Mouse (Mus musculus) forebrain, embryonic 14.5 days (tissue): ENCODE measurements around the gene Txnip. TPM values are rescaled to one million over a fixed set of nuclear protein-coding genes. Genes with fewer than 3 reads are reported as not detected.
"Not testable (repeated sequence)": the region's sequence is repeated elsewhere in the genome, so short reads cannot be mapped to it uniquely, and the experiment has no call there.

Experiments
- ATAC-seq: fragments of 200-750 bp; cut with Nextera tagmentation; 2 replicates; pipeline ENCODE4 v1.8.0; 2017; ENCODE audit warnings: mild to moderate bottlenecking, moderate library complexity
- DNase-seq: peaks from one replicate; pipeline ENCODE4 v3.0.0-alpha.2; 2015; ENCODE audit warnings: low spot score
- H3K27ac ChIP-seq: fragments of 300-500 bp; sonication (generic); 2 replicates; pipeline ENCODE4 v1.5.1; 2014; ENCODE audit warnings: low read depth, mild to moderate bottlenecking, control low read depth, low read length, moderate library complexity
- H3K27me3 ChIP-seq: fragments of 300-500 bp; sonication (generic); replicated peaks from 2 replicates; pipeline ENCODE4 v1.6.1; 2014; ENCODE audit warnings: low read length, control low read depth, mixed read lengths; ENCODE audit not compliant: control insufficient read depth, insufficient read depth
- H3K36me3 ChIP-seq: fragments of 300-500 bp; sonication (generic); 2 replicates; pipeline ENCODE4 v1.6.1; 2014; ENCODE audit warnings: low read length, control low read depth; ENCODE audit not compliant: control insufficient read depth, insufficient read depth
- H3K4me1 ChIP-seq: fragments of 300-500 bp; sonication (generic); 2 replicates; pipeline ENCODE4 v1.6.1; 2014; ENCODE audit warnings: antibody characterized with exemption, low read length, control low read depth; ENCODE audit not compliant: control insufficient read depth, insufficient read depth
- H3K4me2 ChIP-seq: fragments of 300-500 bp; sonication (generic); 2 replicates; pipeline ENCODE4 v1.6.1; 2014; ENCODE audit warnings: mild to moderate bottlenecking, control low read depth, low read length
- H3K4me3 ChIP-seq: fragments of 300-500 bp; sonication (generic); 2 replicates; pipeline ENCODE4 v1.5.1; 2014; ENCODE audit warnings: low read depth, low read length, control low read depth
- H3K9ac ChIP-seq: fragments of 300-500 bp; sonication (generic); 2 replicates; pipeline ENCODE4 v1.6.1; 2014; ENCODE audit warnings: mild to moderate bottlenecking, low read length, control low read depth, moderate library complexity
- H3K9me3 ChIP-seq: fragments of 300-500 bp; sonication (generic); replicated peaks from 2 replicates; pipeline ENCODE4 v1.6.1; 2016; ENCODE audit warnings: low read length, control low read depth, mixed read lengths; ENCODE audit not compliant: control insufficient read depth
- WGBS: fragments of 180-500 bp; shearing (Covaris S2); extraction: QIAGEN DNeasy Blood & Tissue Kit; methylation state at CpG from one replicate; pipeline ENCODE4 v1.1.7; 2014; 5-methylcytosine and 5-hydroxymethylcytosine counted together
- polyA plus RNA-seq: library from polyadenylated mRNA; unstranded; fragments of >200 nt; fragmentation: Nextera tagmentation; extraction: Ambion mirVana; gene quantifications from 2 replicates; pipeline ENCODE4 v1.2.1, GENCODE M21; 2014

The Txnip gene
- polyA plus RNA-seq: 60.7 and 79.0 TPM in 2 replicates

- H3K27ac ChIP-seq: peak within 1 kb of the TSS; percentile 73
- H3K4me3 ChIP-seq: peak within 1 kb of the TSS; percentile 66
- peaks cover 22% of the 10 kb centered on the region for H3K36me3 ChIP-seq
- no peaks in the 10 kb centered on the region for H3K27me3 ChIP-seq
- peak; percentile 100 for ATAC-seq
- H3K4me1 ChIP-seq: peaks cover 40% of the 10 kb centered on the region
- peak within 1 kb of the TSS; percentile 75 for H3K9ac ChIP-seq
- peak within 1 kb of the TSS; percentile 80 for H3K4me2 ChIP-seq
- no peaks in the 10 kb centered on the region for H3K9me3 ChIP-seq
- DNase-seq: peak; percentile 99
- under 1% methylated on average over 26 of the region's 26 CpGs for WGBS
Measured at GRCm38 (mm10) chr3:96557694-96558093, at the start of gene Txnip. Gene Txnip (plus strand): TSS chr3:96557957.

GRCm38 (mm10) chr3:96507966-96508365 is 49.8 kb upstream of the Txnip start:
- WGBS: 86% methylated on average over 7 of the region's 9 CpGs
- not testable (repeated sequence) for H3K9me3 ChIP-seq, H3K4me2 ChIP-seq, DNase-seq, H3K27ac ChIP-seq, H3K4me1 ChIP-seq, H3K27me3 ChIP-seq, H3K9ac ChIP-seq, H3K36me3 ChIP-seq, ATAC-seq, H3K4me3 ChIP-seq

DNA sequence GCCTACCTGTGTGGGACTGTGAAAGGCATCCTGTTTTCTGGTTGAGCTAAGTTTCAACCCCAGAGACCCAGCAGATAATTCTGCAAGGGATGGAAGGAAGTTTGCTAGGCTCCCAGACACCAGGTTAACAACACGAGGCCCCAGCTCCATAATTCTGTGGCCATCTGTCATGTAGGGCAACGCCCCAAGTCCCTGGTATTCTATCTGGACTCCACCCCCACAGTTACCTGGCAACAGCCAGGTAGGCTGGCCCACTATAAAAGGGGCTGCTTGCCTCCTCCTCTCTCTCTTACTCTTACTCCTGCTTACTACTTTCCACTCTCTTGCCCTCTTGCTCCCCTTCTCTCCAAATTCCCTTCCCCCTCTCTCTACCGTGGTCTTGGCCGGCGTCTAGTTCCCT is 37.6 kb upstream of the Txnip start:
- H3K4me1 ChIP-seq: no peaks in the 10 kb centered on the region
- H3K4me3 ChIP-seq: no peak overlapping the region
- H3K9me3 ChIP-seq: no peaks in the 10 kb centered on the region
- no peaks in the 10 kb centered on the region for H3K36me3 ChIP-seq
- DNase-seq (no peak), ATAC-seq (no peak)
- H3K27ac ChIP-seq: no peak overlapping the region
- no peak overlapping the region for H3K4me2 ChIP-seq
- H3K9ac ChIP-seq: no peak overlapping the region
- 68% methylated on average over 5 of the region's 5 CpGs for WGBS
- no peaks in the 10 kb centered on the region for H3K27me3 ChIP-seq

DNA sequence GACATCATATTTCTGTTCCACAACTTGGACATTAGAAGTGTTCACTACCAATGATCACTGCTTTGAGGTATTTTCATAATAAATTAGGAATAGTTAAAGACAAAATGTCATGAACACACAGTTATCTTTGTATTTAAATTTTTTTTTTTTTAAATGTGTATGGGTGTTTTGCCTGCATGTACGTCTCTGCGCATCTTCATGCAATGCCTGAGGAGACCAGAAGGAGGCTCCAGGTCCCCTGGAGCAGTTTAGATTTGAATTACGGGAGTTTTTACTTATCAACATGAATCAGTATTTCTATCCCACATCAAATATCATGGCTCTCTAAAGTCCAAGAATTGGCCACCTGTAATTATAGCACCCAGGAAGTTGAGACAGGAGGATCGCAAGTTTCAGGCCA is 35.6 kb upstream of the Txnip start:
- peaks cover 9% of the 10 kb centered on the region; the same call in 1 of the 2 replicates for H3K27me3 ChIP-seq
- no peak overlapping the region for H3K9ac ChIP-seq
- no peak overlapping the region for H3K4me2 ChIP-seq
- no peaks in the 10 kb centered on the region for H3K36me3 ChIP-seq
- H3K27ac ChIP-seq: no peak overlapping the region
- H3K4me1 ChIP-seq: peaks cover under 1% of the 10 kb centered on the region; the same call in 1 of the 2 replicates
- 50% methylated on average over 4 of the region's 4 CpGs for WGBS
- no peak for ATAC-seq
- peak; percentile 44 for DNase-seq
- H3K9me3 ChIP-seq: no peaks in the 10 kb centered on the region
- no peak overlapping the region for H3K4me3 ChIP-seq

DNA sequence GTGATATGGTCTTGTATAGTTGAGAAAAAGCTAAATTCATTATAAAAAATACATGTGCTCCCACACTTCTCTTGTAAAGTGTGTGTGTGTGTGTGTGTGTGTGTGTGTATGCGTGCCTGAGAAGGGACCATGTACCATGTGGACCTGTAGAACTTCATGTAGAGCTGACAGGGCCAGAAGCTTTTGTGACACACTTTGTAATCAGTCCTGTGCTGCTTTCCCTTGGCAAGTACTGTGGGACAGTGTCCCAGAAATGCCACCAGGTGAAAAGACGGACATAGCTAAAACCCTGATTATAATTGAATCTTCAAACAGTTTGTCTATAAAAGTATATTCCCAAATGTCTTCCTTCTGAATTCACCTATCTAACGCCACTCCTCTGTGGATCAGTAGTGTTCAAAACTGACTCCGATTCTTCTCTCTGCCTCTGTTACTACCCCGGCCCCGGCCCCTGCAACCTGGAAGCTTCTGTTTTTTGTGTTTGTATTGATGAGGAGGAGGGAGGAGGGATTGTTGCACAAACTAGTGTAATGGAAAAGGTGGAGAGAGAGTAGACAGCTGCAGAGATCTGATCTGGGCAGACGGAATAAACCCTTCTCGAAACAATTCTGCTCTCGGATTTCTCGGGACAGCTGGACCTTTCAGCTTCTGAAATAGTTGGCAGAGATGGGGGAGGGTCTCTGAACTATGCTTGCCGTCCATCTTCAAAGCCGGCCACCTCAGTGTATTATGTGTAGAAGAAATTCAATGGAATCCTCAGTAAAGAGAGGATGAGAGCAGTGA is 33.5 kb upstream of the Txnip start:
- H3K4me2 ChIP-seq: no peak overlapping the region
- DNase-seq (no peak), ATAC-seq (no peak)
- no peak overlapping the region for H3K27ac ChIP-seq
- WGBS: 72% methylated on average over 12 of the region's 12 CpGs
- peaks cover 4% of the 10 kb centered on the region; the same call in 1 of the 2 replicates for H3K4me1 ChIP-seq
- no peak overlapping the region for H3K9ac ChIP-seq
- H3K9me3 ChIP-seq: no peaks in the 10 kb centered on the region
- H3K27me3 ChIP-seq: peaks cover 18% of the 10 kb centered on the region; the same call in 1 of the 2 replicates
- H3K4me3 ChIP-seq: no peak overlapping the region
- no peaks in the 10 kb centered on the region for H3K36me3 ChIP-seq

- no peaks in the 10 kb centered on the region for H3K36me3 ChIP-seq
- H3K27me3 ChIP-seq: peaks cover 18% of the 10 kb centered on the region; the same call in 1 of the 2 replicates
- no peak within 1 kb of the TSS for H3K27ac ChIP-seq
- ATAC-seq: no peak
- H3K4me3 ChIP-seq: no peak within 1 kb of the TSS
- H3K9me3 ChIP-seq: no peaks in the 10 kb centered on the region
- H3K9ac ChIP-seq: no peak within 1 kb of the TSS
- H3K4me1 ChIP-seq: peaks cover 4% of the 10 kb centered on the region; the same call in 1 of the 2 replicates
- no peak for DNase-seq
- 78% methylated on average over 4 of the region's 4 CpGs for WGBS
- no peak within 1 kb of the TSS for H3K4me2 ChIP-seq
Measured at GRCm38 (mm10) chr3:96524914-96525313, 32.8 kb upstream of the Txnip start, which contains the start of gene Hfe2. Gene Hfe2 (plus strand): TSS chr3:96525172.

- Histone ChIP-seq H3K9ac (no peak overlapping the region), H3K27me3 (peaks cover 18% of the 10 kb centered on the region; the same call in 1 of the 2 replicates), H3K36me3 (no peaks in the 10 kb centered on the region), H3K27ac (no peak overlapping the region), H3K4me2 (no peak overlapping the region), H3K4me1 (peaks cover 4% of the 10 kb centered on the region; the same call in 1 of the 2 replicates), H3K4me3 (no peak overlapping the region), H3K9me3 (no peaks in the 10 kb centered on the region)
- 72% methylated on average over 11 of the region's 11 CpGs for WGBS
- ATAC-seq (no peak), DNase-seq (no peak)
Measured at GRCm38 (mm10) chr3:96526013-96526762, 31.6 kb upstream of the Txnip start.

DNA sequence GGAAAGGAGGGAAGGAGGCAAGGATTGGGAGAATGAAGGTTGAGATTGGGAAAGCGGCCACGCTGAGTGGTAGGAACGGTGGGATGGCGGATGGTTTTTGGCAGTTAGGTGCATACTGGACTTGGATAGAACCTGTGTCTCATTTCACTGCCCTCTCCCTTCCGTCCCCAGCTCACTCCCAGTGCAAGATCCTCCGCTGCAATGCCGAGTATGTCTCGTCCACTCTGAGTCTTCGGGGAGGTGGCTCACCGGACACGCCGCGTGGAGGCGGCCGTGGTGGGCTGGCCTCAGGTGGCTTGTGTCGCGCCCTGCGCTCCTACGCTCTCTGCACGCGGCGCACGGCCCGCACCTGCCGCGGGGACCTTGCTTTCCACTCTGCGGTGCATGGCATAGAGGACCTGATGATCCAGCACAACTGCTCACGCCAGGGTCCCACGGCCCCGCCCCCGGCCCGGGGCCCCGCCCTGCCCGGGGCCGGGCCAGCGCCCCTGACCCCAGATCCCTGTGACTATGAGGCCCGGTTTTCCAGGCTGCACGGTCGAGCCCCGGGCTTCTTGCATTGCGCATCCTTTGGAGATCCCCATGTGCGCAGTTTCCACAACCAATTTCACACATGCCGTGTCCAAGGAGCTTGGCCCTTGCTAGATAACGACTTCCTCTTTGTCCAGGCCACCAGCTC is 30.8 kb upstream of the Txnip start:
- Histone ChIP-seq H3K4me3 (peak overlapping the region; percentile 31), H3K27me3 (peaks cover 18% of the 10 kb centered on the region; the same call in 1 of the 2 replicates), H3K4me1 (peaks cover 4% of the 10 kb centered on the region; the same call in 1 of the 2 replicates), H3K36me3 (no peaks in the 10 kb centered on the region), H3K4me2 (peak overlapping the region; percentile 56), H3K9me3 (no peaks in the 10 kb centered on the region), H3K9ac (peak overlapping the region; percentile 48), H3K27ac (no peak overlapping the region)
- DNase-seq (no peak), ATAC-seq (no peak)
- WGBS: 4% methylated on average over 44 of the region's 44 CpGs
